ENCODE assay signal across 11 mouse cellular contexts in genomic region chr7:142484780-142485179, GRCm38 (mm10). TPM values are rescaled to one million over a fixed set of nuclear protein-coding genes. Genes with fewer than 3 reads are reported as not detected.
DNase-seq lines count a peak whose midpoint lies in the region; ATAC-seq and TF ChIP-seq lines count a peak whose summit lies in the region.
"Had no signal": no experiment of that assay in that cellular context is flagged by ENCODE, and none has a peak within 500 bp of the region (broad histone marks: within the 10 kb centered on the region; RNA-seq: fewer than 3 reads in every experiment).

No protein-coding gene starts in this region.

- intact Hi-C loops in heart, postnatal 14 days (cut with DNase I) = loop anchor here (5.0 kb wide), 1 partner anchor 38 kb away; no protein-coding TSS in a partner anchor

- no peak for TF ChIP-seq CTCF in kidney, postnatal 0 days (IDR thresholded peaks at IDR 0.05; ENCODE audit: low read depth)

- peaks cover 30% of the 10 kb centered on the region for H3K4me1 ChIP-seq in kidney, postnatal 0 days (replicated peaks; ENCODE audit: insufficient read depth, low read length)
- H3K4me1 ChIP-seq in stomach, embryonic 14.5 days (ENCODE audit: control insufficient read depth, insufficient read depth, low read length) = peaks cover 65% of the 10 kb centered on the region
- H3K4me1 ChIP-seq in midbrain, embryonic 13.5 days (replicated peaks) = peaks cover 38% of the 10 kb centered on the region
- peaks cover 23% of the 10 kb centered on the region for H3K4me1 ChIP-seq in midbrain, embryonic 15.5 days

- ATAC-seq in kidney, postnatal 0 days (replicated peaks; ENCODE audit: low FRiP score, low read depth) = no peak
- ATAC-seq in stomach, embryonic 14.5 days (ENCODE audit: insufficient number of reproducible peaks, insufficient read depth, low FRiP score, low read depth) = no peak
- ATAC-seq in midbrain, embryonic 13.5 days = no peak
- ATAC-seq in midbrain, embryonic 15.5 days (replicated peaks) = no peak

- WGBS in kidney, postnatal 0 days = 64% methylated on average over 12 of the region's 12 CpGs
- 77% methylated on average over 12 of the region's 12 CpGs for WGBS in stomach, embryonic 14.5 days
- 82% methylated on average over 12 of the region's 12 CpGs for WGBS in midbrain, embryonic 13.5 days
- 86% methylated on average over 12 of the region's 12 CpGs for WGBS in midbrain, embryonic 15.5 days

- no peak for DNase-seq in kidney, postnatal 0 days (ENCODE audit: low spot score)
- DNase-seq in kidney, postnatal 10 days = no peak
- peak; percentile 88 for DNase-seq in gastrocnemius, postnatal 25 days
- DNase-seq in heart, postnatal 14 days = peak; percentile 77 to 80
- DNase-seq in layer of hippocampus, postnatal 25 days (ENCODE audit: extremely low spot score in 1 of 2, low spot score in 1 of 2) = no peak
- DNase-seq: kidney, adult 11 months; lung, postnatal 10 days had no signal

- H3K9ac ChIP-seq in kidney, postnatal 0 days (ENCODE audit: low read depth, low read length) = no peak overlapping the region
- H3K9ac ChIP-seq in stomach, embryonic 14.5 days (replicated peaks; ENCODE audit: low read depth, low read length) = no peak overlapping the region
- H3K9ac ChIP-seq in midbrain, embryonic 13.5 days (replicated peaks) = no peak overlapping the region
- no peak overlapping the region for H3K9ac ChIP-seq in midbrain, embryonic 15.5 days

- H3K4me2 ChIP-seq in kidney, postnatal 0 days (ENCODE audit: low read length) = no peak overlapping the region
- no peak overlapping the region for H3K4me2 ChIP-seq in stomach, embryonic 14.5 days (replicated peaks; ENCODE audit: low read depth, low read length)
- H3K4me2 ChIP-seq in midbrain, embryonic 13.5 days (replicated peaks) = no peak overlapping the region
- H3K4me2 ChIP-seq in midbrain, embryonic 15.5 days = no peak overlapping the region

- no peaks in the 10 kb centered on the region for H3K27me3 ChIP-seq in kidney, postnatal 0 days (ENCODE audit: insufficient read depth, low read length)
- H3K27me3 ChIP-seq in stomach, embryonic 14.5 days (ENCODE audit: control insufficient read depth, insufficient read depth, low read length) = no peaks in the 10 kb centered on the region
- no peaks in the 10 kb centered on the region for H3K27me3 ChIP-seq in midbrain, embryonic 13.5 days
- H3K27me3 ChIP-seq in midbrain, embryonic 15.5 days (replicated peaks) = no peaks in the 10 kb centered on the region

- H3K4me3 ChIP-seq in kidney, postnatal 0 days (replicated peaks; ENCODE audit: low read depth, low read length) = no peak overlapping the region
- H3K4me3 ChIP-seq in stomach, embryonic 14.5 days (ENCODE audit: low read depth, low read length) = no peak overlapping the region
- H3K4me3 ChIP-seq in midbrain, embryonic 13.5 days (replicated peaks) = no peak overlapping the region
- no peak overlapping the region for H3K4me3 ChIP-seq in midbrain, embryonic 15.5 days

- H3K9me3 ChIP-seq in kidney, postnatal 0 days (replicated peaks; ENCODE audit: low read length) = no peaks in the 10 kb centered on the region
- H3K9me3 ChIP-seq in stomach, embryonic 14.5 days (ENCODE audit: control insufficient read depth, low read depth, low read length) = no peaks in the 10 kb centered on the region
- no peaks in the 10 kb centered on the region for H3K9me3 ChIP-seq in midbrain, embryonic 13.5 days
- H3K9me3 ChIP-seq in midbrain, embryonic 15.5 days = no peaks in the 10 kb centered on the region

- H3K27ac ChIP-seq in kidney, postnatal 0 days = peak overlapping the region; percentile 37; the same call in 1 of the 2 replicates
- peak overlapping the region; percentile 97; the same call in 1 of the 2 replicates for H3K27ac ChIP-seq in stomach, embryonic 14.5 days (ENCODE audit: low read length)
- no peak overlapping the region for H3K27ac ChIP-seq in midbrain, embryonic 13.5 days
- H3K27ac ChIP-seq in midbrain, embryonic 15.5 days = no peak overlapping the region

- peaks cover 21% of the 10 kb centered on the region; the same call in 1 of the 2 replicates for H3K36me3 ChIP-seq in kidney, postnatal 0 days (ENCODE audit: insufficient read depth, low read length)
- peaks cover 30% of the 10 kb centered on the region for H3K36me3 ChIP-seq in stomach, embryonic 14.5 days (ENCODE audit: control insufficient read depth, insufficient read depth, low read length)
- H3K36me3 ChIP-seq in midbrain, embryonic 13.5 days = no peaks in the 10 kb centered on the region
- no peaks in the 10 kb centered on the region for H3K36me3 ChIP-seq in midbrain, embryonic 15.5 days (replicated peaks)

RNA-seq across cellular contexts. Expression of gene Tnnt3, which starts 13.9 kb away (rescaled TPM):
- polyA plus RNA-seq in kidney, postnatal 0 days (2015; fragmentation: Nextera tagmentation; extraction: Ambion mirVana) = 3.4 TPM in 2 replicates
- total RNA-seq in gastrocnemius, postnatal 25 days (2021) = over 10,000 TPM; 28,170 to 31,317 TPM
- 1 to 10 TPM; 1.2 to 1.4 TPM for total RNA-seq in heart, postnatal 14 days (2021)
- polyA plus RNA-seq in stomach, embryonic 14.5 days (2014; fragmentation: Nextera tagmentation; extraction: Ambion mirVana) = 2.2 and 2.6 TPM in 2 replicates
- total RNA-seq in layer of hippocampus, postnatal 25 days (2021) = not detected
- 0.68 and 1.0 TPM in 2 replicates for polyA plus RNA-seq in midbrain, embryonic 13.5 days (2015; fragmentation: Nextera tagmentation; extraction: Ambion mirVana)
- polyA plus RNA-seq in midbrain, embryonic 15.5 days (2015; fragmentation: Nextera tagmentation; extraction: Ambion mirVana) = 1.6 TPM in 2 replicates
- total RNA-seq: common myeloid progenitor, adult 5-6 weeks had no signal

RNA-seq across cellular contexts. Expression of gene Lsp1, which starts 24.2 kb away (rescaled TPM):
- 161 and 165 TPM in 2 replicates for polyA plus RNA-seq in kidney, postnatal 0 days (2015; fragmentation: Nextera tagmentation; extraction: Ambion mirVana)
- total RNA-seq in gastrocnemius, postnatal 25 days (2021) = 10 to 100 TPM; 43.2 to 60.3 TPM
- total RNA-seq in heart, postnatal 14 days (2021) = 10 to 100 TPM; 63.5 to 77.2 TPM
- polyA plus RNA-seq in stomach, embryonic 14.5 days (2014; fragmentation: Nextera tagmentation; extraction: Ambion mirVana) = 194 and 211 TPM in 2 replicates
- 1 to 10 TPM; 2.2 to 4.2 TPM for total RNA-seq in layer of hippocampus, postnatal 25 days (2021)
- polyA plus RNA-seq in midbrain, embryonic 13.5 days (2015; fragmentation: Nextera tagmentation; extraction: Ambion mirVana) = 6.5 and 6.9 TPM in 2 replicates
- polyA plus RNA-seq in midbrain, embryonic 15.5 days (2015; fragmentation: Nextera tagmentation; extraction: Ambion mirVana) = 3.7 and 5.4 TPM in 2 replicates

RNA-seq across cellular contexts. Expression of gene Tnni2, which starts 43.2 kb away (rescaled TPM):
- 2.2 and 3.0 TPM in 2 replicates for polyA plus RNA-seq in kidney, postnatal 0 days (2015; fragmentation: Nextera tagmentation; extraction: Ambion mirVana)
- over 10,000 TPM; 16,193 to 17,938 TPM for total RNA-seq in gastrocnemius, postnatal 25 days (2021)
- total RNA-seq in heart, postnatal 14 days (2021) = 1 to 10 TPM; 5.7 to 7.8 TPM
- 4.6 and 5.8 TPM in 2 replicates for polyA plus RNA-seq in stomach, embryonic 14.5 days (2014; fragmentation: Nextera tagmentation; extraction: Ambion mirVana)
- under 1 TPM in 1 of 2 experiments, not detected in 1; 0.70 TPM for total RNA-seq in layer of hippocampus, postnatal 25 days (2021)
- polyA plus RNA-seq in midbrain, embryonic 13.5 days (2015; fragmentation: Nextera tagmentation; extraction: Ambion mirVana) = 0.59 and 0.75 TPM in 2 replicates
- polyA plus RNA-seq in midbrain, embryonic 15.5 days (2015; fragmentation: Nextera tagmentation; extraction: Ambion mirVana) = 0.25 and 0.74 TPM in 2 replicates

RNA-seq across cellular contexts. Expression of gene Mrpl23, which starts 47.7 kb away (rescaled TPM):
- 21.3 and 22.6 TPM in 2 replicates for polyA plus RNA-seq in kidney, postnatal 0 days (2015; fragmentation: Nextera tagmentation; extraction: Ambion mirVana)
- 10 to 100 TPM in 1 of 2 experiments, 1 to 10 TPM in 1; 8.6 to 18.3 TPM for total RNA-seq in gastrocnemius, postnatal 25 days (2021)
- 1 to 10 TPM; 2.7 to 7.4 TPM for total RNA-seq in heart, postnatal 14 days (2021)
- 32.6 and 35.6 TPM in 2 replicates for polyA plus RNA-seq in stomach, embryonic 14.5 days (2014; fragmentation: Nextera tagmentation; extraction: Ambion mirVana)
- total RNA-seq in layer of hippocampus, postnatal 25 days (2021) = 1 to 10 TPM; 5.8 to 6.7 TPM
- polyA plus RNA-seq in midbrain, embryonic 13.5 days (2015; fragmentation: Nextera tagmentation; extraction: Ambion mirVana) = 12.8 and 13.7 TPM in 2 replicates
- 22.4 and 24.0 TPM in 2 replicates for polyA plus RNA-seq in midbrain, embryonic 15.5 days (2015; fragmentation: Nextera tagmentation; extraction: Ambion mirVana)

RNA-seq across cellular contexts. Expression of gene Syt8, which starts 50.1 kb away (rescaled TPM):
- 2.5 and 4.8 TPM in 2 replicates for polyA plus RNA-seq in kidney, postnatal 0 days (2015; fragmentation: Nextera tagmentation; extraction: Ambion mirVana)
- not detected for total RNA-seq in gastrocnemius, postnatal 25 days (2021)
- not detected for total RNA-seq in heart, postnatal 14 days (2021)
- 4.8 and 6.6 TPM in 2 replicates for polyA plus RNA-seq in stomach, embryonic 14.5 days (2014; fragmentation: Nextera tagmentation; extraction: Ambion mirVana)
- not detected for total RNA-seq in layer of hippocampus, postnatal 25 days (2021)
- not detected in 2 replicates for polyA plus RNA-seq in midbrain, embryonic 13.5 days (2015; fragmentation: Nextera tagmentation; extraction: Ambion mirVana)
- not detected in 2 replicates for polyA plus RNA-seq in midbrain, embryonic 15.5 days (2015; fragmentation: Nextera tagmentation; extraction: Ambion mirVana)
- total RNA-seq: common myeloid progenitor, adult 5-6 weeks had no signal

Comparison
In these comparisons a context has a peak if more than half of its experiments do, and no peak if none do; other contexts are left out.
1. DNase-seq: peak in gastrocnemius, postnatal 25 days (single experiment) and heart, postnatal 14 days (2 of 2); none in kidney, postnatal 0 days (single experiment), kidney, postnatal 10 days (single experiment) and layer of hippocampus, postnatal 25 days (0 of 2).
2. H3K27ac ChIP-seq: peak in kidney, postnatal 0 days (single experiment) and stomach, embryonic 14.5 days (single experiment); none in midbrain, embryonic 13.5 days (single experiment) and midbrain, embryonic 15.5 days (single experiment).
3. RNA of gene Lsp1, which starts 24.2 kb away (polyA plus RNA-seq): 194 to 211 TPM in stomach, embryonic 14.5 days and 161 to 165 TPM in kidney, postnatal 0 days; 6.5 to 6.9 TPM in midbrain, embryonic 13.5 days and 3.7 to 5.4 TPM in midbrain, embryonic 15.5 days; every median in the first group is over 10 times any median in the second.